Mouse (Mus musculus) limb, embryonic 13.5 days (tissue): ENCODE results near the gene Rgs6. TPM values are rescaled to one million over a fixed set of nuclear protein-coding genes. Genes with fewer than 3 reads are reported as not detected.

Source experiments
- ATAC-seq: fragments of 200-750 bp; cut with Nextera tagmentation; 2 replicates; pipeline ENCODE4 v1.8.0; 2017; ENCODE audit warnings: low read depth, moderate number of reproducible peaks, moderate TSS enrichment; ENCODE audit not compliant: low FRiP score
- H3K27ac ChIP-seq: fragments of 300-500 bp; sonication (generic); 2 replicates; pipeline ENCODE4 v1.5.1; 2015; ENCODE audit warnings: inconsistent platforms, mild to moderate bottlenecking, moderate library complexity
- H3K27me3 ChIP-seq: fragments of 300-500 bp; sonication (generic); 2 replicates; pipeline ENCODE4 v1.6.1; 2015; ENCODE audit warnings: mild to moderate bottlenecking, inconsistent platforms
- H3K36me3 ChIP-seq: fragments of 300-500 bp; sonication (generic); 2 replicates; pipeline ENCODE4 v1.6.1; 2015; ENCODE audit warnings: inconsistent platforms, mild to moderate bottlenecking, moderate library complexity
- H3K4me1 ChIP-seq: fragments of 300-500 bp; sonication (generic); 2 replicates; pipeline ENCODE4 v1.6.1; 2015; ENCODE audit warnings: inconsistent platforms
- H3K4me2 ChIP-seq: fragments of 300-500 bp; sonication (generic); replicated peaks from 2 replicates; pipeline ENCODE4 v1.6.1; 2015; ENCODE audit warnings: inconsistent platforms, mild to moderate bottlenecking, moderate library complexity
- H3K4me3 ChIP-seq: fragments of 300-500 bp; sonication (generic); 2 replicates; pipeline ENCODE4 v1.5.1; 2015; ENCODE audit warnings: moderate library complexity, mild to moderate bottlenecking, inconsistent platforms
- H3K9ac ChIP-seq: fragments of 300-500 bp; sonication (generic); 2 replicates; pipeline ENCODE4 v1.6.1; 2015; ENCODE audit warnings: mild to moderate bottlenecking, inconsistent platforms
- H3K9me3 ChIP-seq: fragments of 300-500 bp; sonication (generic); 2 replicates; pipeline ENCODE4 v1.6.1; 2016; ENCODE audit warnings: inconsistent platforms
- WGBS: fragments of 180-500 bp; shearing (Covaris S2); methylation state at CpG from one replicate; pipeline ENCODE4 v1.1.7; 2015; 5-methylcytosine and 5-hydroxymethylcytosine counted together
- polyA plus RNA-seq: library from polyadenylated mRNA; unstranded; fragments of >200 nt; fragmentation: Nextera tagmentation; extraction: Ambion mirVana; gene quantifications from 2 replicates; pipeline ENCODE4 v1.2.1, GENCODE M21; 2015

Rgs6 gene
- polyA plus RNA-seq, 1 experiment from 2014 or later, result 2.6 TPM

DNA sequence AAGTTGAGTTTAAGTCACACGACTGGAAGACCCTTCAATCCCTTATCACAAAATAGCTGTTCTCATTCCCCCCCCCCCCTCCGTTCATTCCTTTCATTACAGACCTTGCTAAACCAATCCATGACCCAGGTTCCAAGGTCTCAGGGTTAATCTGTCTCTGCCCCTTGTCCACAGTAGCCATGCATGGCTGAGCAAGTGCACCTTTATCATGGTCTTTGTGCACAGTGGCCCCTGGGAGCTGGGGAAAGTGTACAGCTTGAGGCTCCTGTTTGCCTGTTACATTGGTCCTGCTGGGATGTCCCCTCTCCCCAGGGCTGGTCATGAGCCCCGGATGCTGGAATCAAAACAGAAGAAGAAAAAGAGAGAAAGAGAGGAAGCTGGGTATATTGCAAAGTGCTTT is 522.6 kb downstream of the Rgs6 start:
- Histone ChIP-seq H3K27me3 (peaks cover 7% of the 10 kb centered on the region; the same call in 1 of the 2 replicates), H3K36me3 (no peaks in the 10 kb centered on the region), H3K9me3 (no peaks in the 10 kb centered on the region), H3K4me3 (no peak overlapping the region), H3K4me2 (no peak overlapping the region), H3K9ac (no peak overlapping the region), H3K4me1 (0 out of 2 replicates have a peak, but pooled peaks cover 7% of the 10 kb centered on the region), H3K27ac (no peak overlapping the region)
- ATAC-seq, result no peak
- WGBS, result 69% methylated on average over 3 of the region's 3 CpGs

DNA sequence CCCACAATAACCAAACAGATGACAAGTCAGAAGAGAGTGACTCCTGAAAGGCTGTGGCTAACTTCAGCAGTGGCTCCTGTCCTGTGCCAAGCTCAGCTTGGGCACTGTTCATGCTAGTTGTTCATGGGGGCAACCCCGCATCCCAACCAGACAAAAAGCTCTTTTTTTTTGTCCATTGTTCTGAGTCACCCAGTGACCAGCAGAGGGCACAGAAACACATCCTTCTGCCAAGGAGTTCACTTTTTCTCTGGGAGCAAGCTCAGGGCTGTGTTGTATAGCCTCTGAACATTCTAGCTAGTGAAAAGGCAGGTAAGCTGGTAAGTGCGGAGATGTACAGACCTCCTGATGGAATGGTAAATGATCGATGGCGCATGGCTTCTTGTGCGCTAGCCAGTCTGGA is 524.2 kb downstream of the Rgs6 start:
- no peak for ATAC-seq
- peaks cover 7% of the 10 kb centered on the region; the same call in 1 of the 2 replicates for H3K27me3 ChIP-seq
- no peak overlapping the region for H3K9ac ChIP-seq
- H3K4me3 ChIP-seq, result no peak overlapping the region
- no peaks in the 10 kb centered on the region for H3K36me3 ChIP-seq
- WGBS, result 86% methylated on average over 5 of the region's 5 CpGs
- H3K9me3 ChIP-seq, result no peaks in the 10 kb centered on the region
- 0 out of 2 replicates have a peak, but pooled peaks cover 7% of the 10 kb centered on the region for H3K4me1 ChIP-seq
- no peak overlapping the region for H3K4me2 ChIP-seq
- no peak overlapping the region for H3K27ac ChIP-seq

DNA sequence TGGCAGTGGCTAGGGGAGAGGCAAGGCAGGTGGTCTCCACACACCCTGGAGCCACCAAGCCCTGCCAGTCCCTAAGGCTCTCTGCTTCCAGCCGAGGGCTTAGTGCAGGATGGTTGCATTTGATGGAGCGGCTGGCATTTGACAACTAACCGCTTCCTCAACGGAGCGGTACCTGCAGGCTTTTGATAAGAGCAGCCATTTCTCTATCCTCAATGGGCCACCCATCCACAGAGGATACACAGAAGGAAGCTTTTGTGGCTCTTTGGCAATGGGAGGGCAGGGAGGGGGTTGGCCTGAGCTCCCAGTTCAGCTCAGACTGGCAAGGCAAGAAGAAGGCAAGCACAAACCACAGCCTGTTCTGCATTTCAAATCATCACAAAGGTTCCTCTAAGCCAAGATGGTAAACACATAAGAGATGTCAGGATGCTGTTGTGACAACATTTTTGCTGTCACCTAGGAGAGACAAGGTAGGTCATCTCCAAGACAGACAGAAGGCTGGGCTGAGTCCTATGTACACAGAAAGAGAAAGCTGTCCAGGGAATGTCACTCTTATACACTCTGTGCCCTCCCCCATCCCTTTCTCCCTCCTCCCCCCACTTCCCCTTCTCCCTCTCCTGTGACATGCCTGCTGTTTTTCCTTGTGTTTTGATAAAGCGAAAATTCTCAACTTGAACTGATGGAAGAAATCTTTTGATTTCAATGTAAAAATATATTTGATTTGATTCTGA is 525.0 kb downstream of the Rgs6 start:
- H3K36me3 ChIP-seq, result no peaks in the 10 kb centered on the region
- H3K9ac ChIP-seq, result no peak overlapping the region
- 0 out of 2 replicates have a peak, but pooled peaks cover 7% of the 10 kb centered on the region for H3K4me1 ChIP-seq
- no peak overlapping the region for H3K4me3 ChIP-seq
- H3K27me3 ChIP-seq, result peaks cover 7% of the 10 kb centered on the region; the same call in 1 of the 2 replicates
- H3K9me3 ChIP-seq, result no peaks in the 10 kb centered on the region
- no peak overlapping the region for H3K4me2 ChIP-seq
- ATAC-seq, result no peak
- no peak overlapping the region for H3K27ac ChIP-seq
- 77% methylated on average over 6 of the region's 6 CpGs for WGBS

DNA sequence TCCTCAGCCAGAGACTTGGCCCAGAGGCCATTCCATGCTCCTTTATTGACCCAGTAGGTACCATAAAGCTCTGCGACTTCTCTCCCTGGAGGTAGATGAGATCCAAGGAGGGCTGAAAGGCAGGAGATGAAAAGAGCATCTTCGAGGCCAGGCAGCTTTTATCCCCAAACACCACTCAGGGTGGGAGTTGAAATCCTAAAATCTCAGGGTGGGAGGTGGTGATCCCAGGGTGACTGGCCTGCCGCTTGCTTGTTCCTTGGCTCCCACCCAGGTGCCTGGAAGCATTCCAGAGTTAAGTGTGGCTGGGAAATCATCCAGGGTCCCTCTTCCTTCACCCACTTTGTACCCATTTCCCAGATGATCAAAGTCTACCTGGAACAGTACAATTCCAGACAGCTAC is 525.9 kb downstream of the Rgs6 start:
- Histone ChIP-seq H3K9me3 (no peaks in the 10 kb centered on the region), H3K4me3 (no peak overlapping the region), H3K4me1 (0 out of 2 replicates have a peak, but pooled peaks cover 7% of the 10 kb centered on the region), H3K27ac (no peak overlapping the region), H3K4me2 (no peak overlapping the region), H3K36me3 (no peaks in the 10 kb centered on the region), H3K9ac (no peak overlapping the region), H3K27me3 (peaks cover 7% of the 10 kb centered on the region; the same call in 1 of the 2 replicates)
- WGBS, result 34% methylated on average over 3 of the region's 3 CpGs
- ATAC-seq, result no peak

DNA sequence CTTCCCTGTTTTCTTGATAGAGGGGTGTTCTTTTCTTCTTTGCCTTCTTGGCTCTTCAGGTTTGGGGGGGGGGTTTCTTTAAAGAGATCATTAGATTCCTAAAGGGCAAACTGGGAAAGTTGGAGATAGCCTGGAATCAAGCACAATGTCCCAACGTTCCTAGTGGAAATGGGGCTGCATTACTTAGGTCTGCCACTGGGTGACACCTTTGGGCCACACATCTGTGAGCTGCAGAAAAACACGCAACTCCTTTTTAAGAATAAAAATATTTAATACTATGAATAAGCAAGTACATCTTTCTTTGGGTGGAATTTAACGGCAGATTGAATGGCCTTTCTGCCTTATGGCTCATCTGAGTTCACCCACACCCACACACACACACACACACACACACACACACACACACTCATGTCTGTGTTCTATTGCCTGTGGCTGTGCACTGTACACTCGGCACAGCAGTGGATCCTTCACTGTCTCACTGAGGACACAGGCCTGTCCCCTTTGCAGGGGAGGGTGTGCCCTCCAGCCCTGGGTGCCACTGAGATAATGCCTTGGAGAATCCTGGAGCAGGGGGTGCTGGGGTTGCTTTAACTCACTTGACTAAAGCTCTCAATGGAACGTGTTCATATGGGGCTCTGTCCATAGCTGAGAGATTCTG is 526.4 kb downstream of the Rgs6 start:
- Histone ChIP-seq H3K27me3 (peaks cover 7% of the 10 kb centered on the region; the same call in 1 of the 2 replicates), H3K27ac (no peak overlapping the region), H3K4me2 (no peak overlapping the region), H3K4me1 (0 out of 2 replicates have a peak, but pooled peaks cover 7% of the 10 kb centered on the region), H3K4me3 (no peak overlapping the region), H3K36me3 (no peaks in the 10 kb centered on the region), H3K9ac (no peak overlapping the region), H3K9me3 (no peaks in the 10 kb centered on the region)
- WGBS, result 46% methylated on average over 5 of the region's 5 CpGs
- ATAC-seq, result peak; percentile 33; the same call in 1 of the 2 replicates

DNA sequence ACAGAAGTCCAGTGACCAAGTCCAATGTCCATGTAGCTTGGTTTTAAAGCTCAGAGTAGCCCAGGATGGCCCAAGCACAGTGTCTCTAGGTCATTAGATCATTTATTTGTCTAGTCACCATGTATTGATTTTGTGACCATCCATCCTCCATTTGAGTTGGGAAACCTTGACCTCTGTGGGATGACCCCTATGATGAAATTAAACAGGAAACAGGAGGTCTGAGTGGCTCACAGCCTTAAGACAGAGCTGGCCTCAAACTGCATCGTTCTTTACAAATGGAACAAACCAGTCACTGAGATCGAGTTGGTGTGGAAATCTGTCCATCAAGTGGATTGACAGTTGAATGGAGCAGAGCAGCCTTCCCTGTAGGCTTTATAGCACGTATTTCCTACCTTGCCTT is 536.0 kb downstream of the Rgs6 start:
- H3K36me3 ChIP-seq, result no peaks in the 10 kb centered on the region
- H3K9ac ChIP-seq, result no peak overlapping the region
- H3K4me3 ChIP-seq, result no peak overlapping the region
- H3K4me2 ChIP-seq, result no peak overlapping the region
- no peak overlapping the region for H3K27ac ChIP-seq
- no peak for ATAC-seq
- 72% methylated on average over 3 of the region's 3 CpGs for WGBS
- H3K27me3 ChIP-seq, result no peaks in the 10 kb centered on the region
- H3K4me1 ChIP-seq, result no peaks in the 10 kb centered on the region
- no peaks in the 10 kb centered on the region for H3K9me3 ChIP-seq

DNA sequence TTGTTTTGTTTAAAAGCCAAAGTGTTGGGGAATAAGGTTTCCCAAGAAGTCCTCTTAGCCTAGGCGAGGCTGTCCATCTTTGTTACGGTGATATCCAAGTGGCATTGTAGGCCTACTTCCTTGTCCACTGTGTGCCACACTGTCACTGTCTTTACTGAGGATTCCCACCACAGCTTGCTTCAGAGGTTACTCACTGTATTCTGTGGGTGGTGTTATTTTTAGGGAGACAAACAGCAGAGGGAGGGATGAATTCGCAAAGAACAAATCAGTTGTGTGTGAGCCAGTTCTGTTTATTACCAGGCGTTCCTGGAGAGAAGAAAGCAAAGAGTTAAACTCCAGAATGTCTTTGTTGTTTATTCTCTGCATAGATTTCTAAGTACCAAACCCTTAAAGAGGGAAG is 537.2 kb downstream of the Rgs6 start:
- no peaks in the 10 kb centered on the region for H3K9me3 ChIP-seq
- no peaks in the 10 kb centered on the region for H3K27me3 ChIP-seq
- no peaks in the 10 kb centered on the region for H3K4me1 ChIP-seq
- WGBS, result 80% methylated on average over 4 of the region's 4 CpGs
- H3K27ac ChIP-seq, result no peak overlapping the region
- H3K9ac ChIP-seq, result no peak overlapping the region
- no peaks in the 10 kb centered on the region for H3K36me3 ChIP-seq
- no peak for ATAC-seq
- no peak overlapping the region for H3K4me2 ChIP-seq
- H3K4me3 ChIP-seq, result no peak overlapping the region

DNA sequence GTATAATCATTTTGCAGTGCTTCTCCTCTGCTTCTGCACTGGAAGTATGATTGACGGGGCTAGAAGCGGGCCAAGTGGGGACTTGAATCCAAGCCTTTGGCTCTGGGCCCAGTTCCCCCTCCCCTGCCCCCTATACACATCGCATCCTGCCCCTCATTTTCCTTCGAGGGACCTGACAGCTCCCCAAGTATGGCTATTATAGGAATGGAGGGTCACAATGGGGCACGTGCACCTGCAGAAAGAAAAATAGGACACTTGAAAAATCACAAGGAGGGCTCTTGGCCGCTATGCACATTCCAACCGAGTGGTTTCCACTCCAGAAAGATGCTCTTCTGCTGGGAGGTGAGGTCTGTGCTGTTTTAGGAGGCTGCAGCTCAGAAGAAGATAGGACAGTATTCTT is 538.8 kb downstream of the Rgs6 start:
- no peak for ATAC-seq
- H3K4me2 ChIP-seq, result no peak overlapping the region

DNA sequence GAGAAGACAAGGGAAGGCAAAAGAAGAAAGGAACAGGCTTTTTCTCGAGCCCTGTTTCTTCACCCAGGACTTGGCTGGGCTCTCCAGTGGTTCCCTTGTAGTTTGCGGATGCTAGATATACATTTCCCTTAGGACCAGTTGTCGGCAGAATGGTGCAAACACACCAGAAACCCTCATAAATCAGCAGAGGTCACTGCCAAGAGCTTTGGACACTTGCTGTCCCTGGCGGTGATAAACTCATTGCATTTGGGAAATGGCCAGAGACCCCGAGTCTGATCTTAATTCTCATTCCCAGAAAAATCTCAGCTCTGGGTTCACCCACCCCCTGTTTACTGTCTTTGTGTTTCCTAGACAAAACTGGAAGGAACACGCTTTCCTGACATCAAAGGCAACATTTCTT is 539.9 kb downstream of the Rgs6 start:
- no peak overlapping the region for H3K4me3 ChIP-seq
- no peak overlapping the region for H3K9ac ChIP-seq
- H3K27ac ChIP-seq, result no peak overlapping the region
- no peaks in the 10 kb centered on the region for H3K36me3 ChIP-seq
- H3K9me3 ChIP-seq, result no peaks in the 10 kb centered on the region
- no peak overlapping the region for H3K4me2 ChIP-seq
- ATAC-seq, result no peak
- 41% methylated on average over 6 of the region's 6 CpGs for WGBS
- no peaks in the 10 kb centered on the region for H3K4me1 ChIP-seq
- H3K27me3 ChIP-seq, result no peaks in the 10 kb centered on the region

More for the DNA sequence above, 538.8 kb downstream of the Rgs6 start:
- H3K4me1 ChIP-seq, result no peaks in the 10 kb centered on the region
- H3K27ac ChIP-seq, result no peak overlapping the region
- no peaks in the 10 kb centered on the region for H3K27me3 ChIP-seq
- no peak overlapping the region for H3K9ac ChIP-seq
- no peaks in the 10 kb centered on the region for H3K36me3 ChIP-seq
- 83% methylated on average over 7 of the region's 7 CpGs for WGBS
- no peak overlapping the region for H3K4me3 ChIP-seq
- H3K9me3 ChIP-seq, result no peaks in the 10 kb centered on the region

DNA sequence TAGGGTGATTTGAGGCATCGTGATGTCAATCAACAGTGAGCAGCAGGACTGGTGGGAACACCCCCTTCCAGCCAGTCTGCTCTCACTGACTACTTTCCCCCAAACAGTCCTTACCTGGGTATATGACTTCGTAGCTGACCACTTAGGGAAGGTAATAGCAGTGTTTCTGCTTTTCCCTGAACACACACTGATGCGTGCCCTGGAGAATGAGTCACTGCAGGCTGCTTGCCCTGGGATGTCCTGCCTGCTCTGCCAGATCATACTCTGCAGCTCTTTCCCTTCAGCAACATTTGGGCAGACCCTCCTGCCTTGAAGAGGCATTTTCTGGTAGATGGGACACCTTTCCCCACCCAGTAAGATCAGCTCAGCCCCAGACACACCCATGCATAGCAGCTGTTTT is 540.5 kb downstream of the Rgs6 start:
- Histone ChIP-seq H3K4me3 (no peak overlapping the region), H3K9me3 (no peaks in the 10 kb centered on the region), H3K27me3 (no peaks in the 10 kb centered on the region), H3K27ac (no peak overlapping the region), H3K4me1 (no peaks in the 10 kb centered on the region), H3K9ac (no peak overlapping the region), H3K36me3 (no peaks in the 10 kb centered on the region), H3K4me2 (no peak overlapping the region)
- no peak for ATAC-seq
- 53% methylated on average over 2 of the region's 3 CpGs for WGBS

DNA sequence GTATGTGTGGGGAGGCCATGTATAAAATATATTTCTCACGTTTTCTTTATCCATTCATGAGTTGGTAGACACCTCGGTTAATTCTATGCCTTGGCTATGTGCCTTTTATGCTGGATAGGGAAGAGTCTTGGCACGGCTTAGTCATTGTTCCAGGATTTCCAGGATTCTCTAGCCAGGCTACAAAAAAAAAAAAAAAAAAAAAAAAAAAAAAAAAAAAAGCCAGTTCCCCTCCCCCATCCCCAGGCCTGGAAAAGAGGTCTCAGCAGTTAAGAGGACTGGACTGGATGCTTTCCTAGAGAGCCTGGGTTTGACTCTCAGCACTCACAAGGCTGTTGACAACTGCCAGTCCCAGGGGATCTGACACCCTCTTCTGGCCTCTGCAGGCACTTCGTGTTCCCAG is 543.3 kb downstream of the Rgs6 start:
- 0 out of 2 replicates have a peak, but pooled peaks cover 6% of the 10 kb centered on the region for H3K4me1 ChIP-seq
- H3K27me3 ChIP-seq, result no peaks in the 10 kb centered on the region
- WGBS, result 75% methylated on average over 4 of the region's 4 CpGs
- no peak overlapping the region for H3K27ac ChIP-seq
- H3K36me3 ChIP-seq, result no peaks in the 10 kb centered on the region
- no peak overlapping the region for H3K9ac ChIP-seq
- no peak for ATAC-seq
- H3K9me3 ChIP-seq, result no peaks in the 10 kb centered on the region
- H3K4me2 ChIP-seq, result no peak overlapping the region
- no peak overlapping the region for H3K4me3 ChIP-seq

DNA sequence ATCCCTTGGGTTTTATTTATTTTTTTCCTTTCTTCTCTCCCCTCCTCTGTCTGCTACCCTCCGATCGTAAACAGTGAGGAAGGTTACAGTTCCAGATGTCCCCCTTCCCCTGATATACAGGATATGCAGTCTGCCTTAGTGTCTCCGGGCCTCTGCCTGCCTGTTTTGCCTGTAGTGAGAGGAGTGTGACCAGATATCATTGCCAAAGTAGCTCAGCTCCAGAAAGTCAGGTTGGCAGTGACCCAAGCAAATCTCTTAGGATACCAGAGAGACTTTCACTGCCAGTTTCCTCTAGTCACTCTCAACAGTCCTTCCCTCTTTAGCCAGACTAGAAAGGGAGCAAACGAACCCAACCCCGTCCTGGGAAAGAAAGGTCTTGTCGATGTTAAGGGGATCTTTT is 545.7 kb downstream of the Rgs6 start:
- 59% methylated on average over 6 of the region's 6 CpGs for WGBS
- peaks cover 18% of the 10 kb centered on the region for H3K4me1 ChIP-seq
- no peaks in the 10 kb centered on the region for H3K27me3 ChIP-seq
- H3K36me3 ChIP-seq, result no peaks in the 10 kb centered on the region
- no peak for ATAC-seq
- H3K9me3 ChIP-seq, result no peaks in the 10 kb centered on the region
- H3K9ac ChIP-seq, result no peak overlapping the region
- no peak overlapping the region for H3K27ac ChIP-seq
- no peak overlapping the region for H3K4me3 ChIP-seq
- no peak overlapping the region for H3K4me2 ChIP-seq
